9 mouse cellular contexts compared by ENCODE assay signal in genomic region chr1:24901278-24901677, GRCm38 (mm10).
DNase-seq lines count a peak whose midpoint lies in the region; ATAC-seq lines count a peak whose summit lies in the region.
"Had no signal": no experiment of that assay in that cellular context is flagged by ENCODE, and none has a peak within 500 bp of the region (broad histone marks: within the 10 kb centered on the region; RNA-seq: fewer than 3 reads in every experiment).

No protein-coding gene starts in this region.

- WGBS in forebrain, embryonic 14.5 days, result 35% methylated on average over 2 of the region's 2 CpGs

- no peak overlapping the region for H3K27ac ChIP-seq in forebrain, embryonic 14.5 days (ENCODE audit: low read depth, low read length)
- H3K27ac ChIP-seq: neural tube, embryonic 12.5 days had no signal

- no peaks in the 10 kb centered on the region for H3K27me3 ChIP-seq in forebrain, embryonic 14.5 days (replicated peaks; ENCODE audit: control insufficient read depth, insufficient read depth, low read length)
- H3K27me3 ChIP-seq: neural tube, embryonic 12.5 days had no signal

- intact Hi-C loops in gastrocnemius, postnatal 14 days (cut with DNase I; ENCODE audit: low total_unique reads), result no loop called here

- no peaks in the 10 kb centered on the region for H3K4me1 ChIP-seq in forebrain, embryonic 14.5 days (ENCODE audit: control insufficient read depth, insufficient read depth, low read length)
- H3K4me1 ChIP-seq: neural tube, embryonic 12.5 days had no signal

- no peak overlapping the region for H3K4me2 ChIP-seq in forebrain, embryonic 14.5 days (ENCODE audit: low read length)
- H3K4me2 ChIP-seq: neural tube, embryonic 12.5 days had no signal

- H3K9me3 ChIP-seq in forebrain, embryonic 14.5 days (replicated peaks; ENCODE audit: control insufficient read depth, low read length), result no peaks in the 10 kb centered on the region
- H3K9me3 ChIP-seq: neural tube, embryonic 12.5 days had no signal

- no peak overlapping the region for H3K4me3 ChIP-seq in forebrain, embryonic 14.5 days (ENCODE audit: low read depth, low read length)
- H3K4me3 ChIP-seq: neural tube, embryonic 12.5 days had no signal

- ATAC-seq in forebrain, embryonic 14.5 days, result peak; percentile 71
- ATAC-seq in erythroblast, adult 5-6 weeks (replicated peaks; ENCODE audit: low FRiP score, poor library complexity, severe bottlenecking), result no peak

- H3K36me3 ChIP-seq in forebrain, embryonic 14.5 days (ENCODE audit: control insufficient read depth, insufficient read depth, low read length), result no peaks in the 10 kb centered on the region
- H3K36me3 ChIP-seq: neural tube, embryonic 12.5 days had no signal

- DNase-seq in gastrocnemius, postnatal 14 days, result peak; percentile 8
- no peak for DNase-seq in gastrocnemius, adult 8-10 months (ENCODE audit: low spot score in 2 of 2)
- peak; percentile 47 for DNase-seq in 416B (ENCODE audit: low read depth)
- peak; percentile 2 for DNase-seq in c-Kit-positive CD71-positive TER-119-positive erythroid progenitor cells, embryonic 14.5 days (ENCODE audit: low spot score)
- peak; percentile 80 for DNase-seq in forebrain, embryonic 14.5 days (ENCODE audit: low spot score)
- peak; percentile 59 for DNase-seq in layer of hippocampus, adult 9-10 months (ENCODE audit: low spot score)
- DNase-seq in lung, postnatal 36 days, result peak; percentile 70

- no peak overlapping the region for H3K9ac ChIP-seq in forebrain, embryonic 14.5 days (ENCODE audit: low read length)
- H3K9ac ChIP-seq: neural tube, embryonic 12.5 days had no signal

Comparison
In these comparisons a context has a peak if more than half of its experiments do, and no peak if none do; other contexts are left out.
1. DNase-seq: peak in gastrocnemius, postnatal 14 days (single experiment), 416B (single experiment), c-Kit-positive CD71-positive TER-119-positive erythroid progenitor cells, embryonic 14.5 days (single experiment), forebrain, embryonic 14.5 days (single experiment), layer of hippocampus, adult 9-10 months (single experiment) and lung, postnatal 36 days (single experiment); none in gastrocnemius, adult 8-10 months (0 of 2).